Mouse (Mus musculus): ENCODE data around the gene Klrd1.
A peak's percentile ranks its signal among the peaks of the same experiment; 100 is the strongest.
"Not testable (repeated sequence)": the region's sequence is repeated elsewhere in the genome, so short reads cannot be mapped to it uniquely, and the experiment has no call there.

Klrd1 gene

GRCm38 (mm10) chr6:129591508-129591907, at the start of gene Klrd1:
Klrd1 (plus strand) TSS chr6:129591782.
- no peak for DNase-seq

GRCm38 (mm10) chr6:129541931-129542330, 49.7 kb upstream of the Klrd1 start:
- DNase-seq = peak; percentile 34 to 43

- DNase-seq = peak in 1 of 2 experiments; percentile 46
These were observed 49.0 kb upstream of the Klrd1 start for GRCm38 (mm10) chr6:129542540-129542939.

- peak; percentile 78 to 90 for DNase-seq
These were observed 47.6 kb upstream of the Klrd1 start for GRCm38 (mm10) chr6:129543709-129544606.

- no peak for DNase-seq
These were observed 44.3 kb upstream of the Klrd1 start for GRCm38 (mm10) chr6:129547277-129547676.

GRCm38 (mm10) chr6:129548009-129548408, 43.6 kb upstream of the Klrd1 start:
- DNase-seq = no peak

GRCm38 (mm10) chr6:129557298-129558023, 34.1 kb upstream of the Klrd1 start:
- no peak for DNase-seq

GRCm38 (mm10) chr6:129558946-129559640, 32.5 kb upstream of the Klrd1 start:
- DNase-seq = peak; percentile 74 to 85

- no peak for DNase-seq
These were observed 31.9 kb upstream of the Klrd1 start for GRCm38 (mm10) chr6:129559641-129560027.

- no peak for DNase-seq
These were observed 26.3 kb upstream of the Klrd1 start for GRCm38 (mm10) chr6:129565257-129565656.

GRCm38 (mm10) chr6:129575315-129575714, 16.3 kb upstream of the Klrd1 start:
- DNase-seq = no peak

GRCm38 (mm10) chr6:129577605-129578004, 14.0 kb upstream of the Klrd1 start, which contains the start of gene Klre1:
Klre1 (plus strand) TSS chr6:129577905.
- DNase-seq = no peak

GRCm38 (mm10) chr6:129581274-129581673, 10.3 kb upstream of the Klrd1 start:
- no peak for DNase-seq

GRCm38 (mm10) chr6:129581896-129582295, 9.7 kb upstream of the Klrd1 start:
- no peak for DNase-seq

- DNase-seq = no peak
These were observed 8.6 kb upstream of the Klrd1 start for GRCm38 (mm10) chr6:129583014-129583413.

GRCm38 (mm10) chr6:129608372-129608771, 16.8 kb downstream of the Klrd1 start:
- no peak for DNase-seq

GRCm38 (mm10) chr6:129623735-129624134, 32.2 kb downstream of the Klrd1 start, which contains the start of gene Klrk1:
Klrk1 (minus strand) TSS chr6:129623864.
- peak in 1 of 2 experiments; percentile 19 for DNase-seq

- DNase-seq = not testable (repeated sequence)
These were observed 39.5 kb downstream of the Klrd1 start for GRCm38 (mm10) chr6:129631046-129631445.

GRCm38 (mm10) chr6:129643237-129643636, 51.7 kb downstream of the Klrd1 start, which contains the start of gene Klrc3:
Klrc3 (minus strand) TSS chr6:129643337.
- DNase-seq = not testable (repeated sequence)

GRCm38 (mm10) chr6:129644054-129644453, 52.5 kb downstream of the Klrd1 start:
- DNase-seq = not testable (repeated sequence)
